Mouse (Mus musculus): ENCODE results near the gene Zbtb5. TPM values are rescaled to one million over a fixed set of nuclear protein-coding genes. Genes with fewer than 3 reads are reported as not detected.
"Not testable (repeated sequence)": the region's sequence is repeated elsewhere in the genome, so short reads cannot be mapped to it uniquely, and the experiment has no call there.

Gene Zbtb5
- total RNA-seq, 2 experiments from 2014 or later: 7.7 to 9.4 TPM

GRCm38 (mm10) chr4:45013537-45013936 is 1.3 kb upstream of the Zbtb5 start:
- no peak for ATAC-seq (replicated peaks; ENCODE audit: low FRiP score, poor library complexity, severe bottlenecking)

GRCm38 (mm10) chr4:45013031-45013431 is 819 bp upstream of the Zbtb5 start:
- no peak for ATAC-seq (replicated peaks; ENCODE audit: low FRiP score, poor library complexity, severe bottlenecking)

DNA sequence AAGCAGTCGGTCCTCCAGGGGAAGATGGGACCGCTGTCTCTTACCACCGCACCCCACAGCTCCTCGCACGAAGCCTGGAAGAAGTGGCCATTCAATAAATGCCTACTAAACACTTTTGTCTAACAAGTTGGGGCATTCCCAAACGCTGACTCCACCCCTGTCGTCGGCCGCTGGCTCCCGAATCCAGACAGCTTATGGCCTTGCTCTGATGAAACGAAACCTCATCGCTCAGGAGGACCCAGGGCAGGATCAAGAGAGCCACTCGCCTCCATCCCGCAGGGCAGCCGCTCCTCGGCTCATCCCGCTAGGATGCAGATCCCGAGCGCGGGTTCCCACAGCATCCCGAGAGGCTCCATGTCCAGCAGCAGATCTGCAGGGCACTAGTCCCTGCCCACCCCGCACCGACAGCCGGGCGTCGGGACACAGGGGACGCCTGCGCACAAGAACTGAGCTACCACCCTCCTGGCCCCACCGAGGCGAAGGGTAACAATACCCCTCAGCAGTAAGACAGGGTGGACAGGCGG is 569 bp downstream of the Zbtb5 start:
- ATAC-seq (replicated peaks; ENCODE audit: low FRiP score, poor library complexity, severe bottlenecking): peak; percentile 41

DNA sequence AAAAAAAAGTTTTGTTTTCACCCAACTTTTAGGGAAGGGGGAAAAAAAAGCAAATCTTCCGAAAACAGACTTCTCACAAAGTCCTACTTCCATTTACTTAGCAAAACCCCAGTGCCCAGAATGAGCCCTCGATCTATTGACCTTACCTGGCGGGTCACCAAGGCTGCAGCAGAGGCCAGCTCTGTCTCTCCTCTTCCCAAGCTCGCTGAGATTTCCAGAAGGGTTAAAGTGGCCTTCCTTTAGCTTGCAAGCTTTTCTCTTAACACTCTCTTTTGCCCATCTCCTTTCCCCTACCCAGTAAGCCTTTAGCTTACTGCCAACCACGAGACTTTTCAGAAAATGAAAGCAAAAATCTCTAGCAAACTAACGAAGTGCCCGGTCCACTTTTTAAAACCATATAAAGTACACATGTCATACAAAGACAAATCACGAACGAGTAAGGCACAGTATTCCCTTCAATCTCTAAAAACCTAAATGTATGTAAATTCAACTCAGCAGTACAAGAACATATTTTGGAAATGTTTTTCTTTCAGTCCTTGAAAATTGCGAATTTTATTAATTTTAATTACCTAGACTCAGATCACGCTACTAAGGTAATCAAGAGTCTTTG is 1.3 kb downstream of the Zbtb5 start:
- no peak for ATAC-seq (replicated peaks; ENCODE audit: low FRiP score, poor library complexity, severe bottlenecking)

GRCm38 (mm10) chr4:45005452-45005851 is 6.8 kb downstream of the Zbtb5 start:
- no peak for ATAC-seq (replicated peaks; ENCODE audit: low FRiP score, poor library complexity, severe bottlenecking)

DNA sequence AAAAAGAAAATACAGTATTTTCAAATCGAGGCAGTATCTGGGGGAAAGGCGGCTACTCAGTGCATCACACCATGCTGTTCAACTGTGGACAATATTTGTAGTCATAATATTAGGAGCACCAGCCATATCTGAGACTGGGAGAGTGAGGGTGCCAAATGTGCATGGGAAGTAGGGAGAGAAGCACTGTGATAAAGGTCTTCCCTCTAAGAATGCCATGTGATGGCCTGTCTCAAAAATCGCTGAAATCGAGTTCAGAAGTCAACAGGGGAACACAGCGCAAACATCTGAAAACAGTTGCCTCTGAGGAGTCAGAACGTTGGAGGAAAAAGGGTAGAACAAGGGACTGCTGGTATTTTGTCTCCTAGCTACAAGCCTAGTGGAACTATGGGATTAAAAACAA is 12.2 kb downstream of the Zbtb5 start:
- ATAC-seq (replicated peaks; ENCODE audit: low FRiP score, poor library complexity, severe bottlenecking): no peak

GRCm38 (mm10) chr4:44998071-44998470 is 14.1 kb downstream of the Zbtb5 start:
- no peak for ATAC-seq (replicated peaks; ENCODE audit: low FRiP score, poor library complexity, severe bottlenecking)

GRCm38 (mm10) chr4:44994776-44995175 is 17.4 kb downstream of the Zbtb5 start:
- ATAC-seq (replicated peaks; ENCODE audit: low FRiP score, poor library complexity, severe bottlenecking): no peak

DNA sequence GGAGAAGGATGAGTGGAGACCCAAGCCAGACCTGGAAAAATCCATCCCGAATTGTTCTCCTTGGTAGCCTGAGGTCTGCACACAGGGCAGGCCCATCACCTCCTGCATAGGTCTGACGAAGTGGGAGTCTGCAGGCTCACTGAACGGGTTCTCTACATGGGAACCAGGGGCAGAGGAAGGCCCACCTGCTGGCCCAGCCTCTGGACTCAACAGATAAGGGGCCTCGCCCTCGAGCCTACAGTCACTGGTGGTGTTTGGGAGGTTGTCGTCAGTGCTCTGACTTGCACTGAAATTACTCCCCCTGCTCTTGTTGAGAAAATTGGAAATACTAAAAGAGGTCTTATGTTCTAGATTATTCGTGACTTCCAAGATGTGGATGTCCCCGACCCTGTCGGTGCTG is 18.4 kb downstream of the Zbtb5 start:
- ATAC-seq (replicated peaks; ENCODE audit: low FRiP score, poor library complexity, severe bottlenecking): peak; percentile 95

DNA sequence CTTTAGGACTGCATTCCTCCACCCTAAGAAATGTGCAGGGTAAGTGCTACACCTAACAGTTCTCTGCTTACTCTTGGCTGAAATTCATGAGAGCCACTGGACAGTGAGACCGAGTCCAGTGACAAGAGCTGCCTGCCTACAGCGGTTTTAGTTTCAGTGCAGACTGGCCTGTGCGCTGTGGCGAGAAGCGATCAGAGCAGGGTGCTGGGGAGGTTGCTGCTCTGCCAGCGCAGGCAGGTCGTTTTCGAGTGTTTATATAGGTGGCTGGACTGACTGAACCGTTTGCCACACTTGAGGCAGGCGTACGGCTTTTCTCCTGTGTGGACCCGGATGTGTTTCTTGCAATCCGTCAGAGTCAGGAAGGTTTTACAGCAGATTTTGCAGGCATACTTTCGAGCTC is 19.0 kb downstream of the Zbtb5 start:
- not testable (repeated sequence) for ATAC-seq (replicated peaks; ENCODE audit: low FRiP score, poor library complexity, severe bottlenecking)

- not testable (repeated sequence) for ATAC-seq (replicated peaks; ENCODE audit: low FRiP score, poor library complexity, severe bottlenecking)
Measured at GRCm38 (mm10) chr4:44992330-44992729, 19.9 kb downstream of the Zbtb5 start.

GRCm38 (mm10) chr4:44990560-44990959 is 21.7 kb downstream of the Zbtb5 start:
- ATAC-seq (replicated peaks; ENCODE audit: low FRiP score, poor library complexity, severe bottlenecking): no peak

GRCm38 (mm10) chr4:44983131-44983740 is 29.0 kb downstream of the Zbtb5 start:
- no peak for ATAC-seq (replicated peaks; ENCODE audit: low FRiP score, poor library complexity, severe bottlenecking)

- ATAC-seq (replicated peaks; ENCODE audit: low FRiP score, poor library complexity, severe bottlenecking): no peak
Measured at GRCm38 (mm10) chr4:44982440-44983130, 29.6 kb downstream of the Zbtb5 start.

DNA sequence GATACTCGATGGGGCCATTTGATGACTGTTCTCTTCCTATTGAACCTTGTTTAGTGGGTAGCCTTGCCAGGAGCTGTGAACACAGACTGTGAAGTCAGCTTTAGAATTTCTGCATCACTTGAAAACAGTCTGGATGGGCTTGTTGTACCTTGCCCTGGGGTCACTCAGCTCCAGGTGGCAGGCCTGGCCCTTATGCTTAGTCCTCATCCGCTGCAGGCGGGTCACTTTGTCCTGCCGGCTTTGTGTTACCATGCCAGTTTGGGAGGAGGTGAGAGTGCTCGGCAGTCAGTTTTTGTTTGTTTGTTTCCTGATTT is 30.3 kb downstream of the Zbtb5 start:
- ATAC-seq (replicated peaks; ENCODE audit: low FRiP score, poor library complexity, severe bottlenecking): no peak

- peak; percentile 80 for ATAC-seq (replicated peaks; ENCODE audit: low FRiP score, poor library complexity, severe bottlenecking)
Measured at GRCm38 (mm10) chr4:44981280-44981973, 30.8 kb downstream of the Zbtb5 start, which contains the start of gene Grhpr. Grhpr (plus strand) TSS chr4:44981395.

- ATAC-seq (replicated peaks; ENCODE audit: low FRiP score, poor library complexity, severe bottlenecking): no peak
Measured at GRCm38 (mm10) chr4:44979794-44980338, 32.3 kb downstream of the Zbtb5 start.

DNA sequence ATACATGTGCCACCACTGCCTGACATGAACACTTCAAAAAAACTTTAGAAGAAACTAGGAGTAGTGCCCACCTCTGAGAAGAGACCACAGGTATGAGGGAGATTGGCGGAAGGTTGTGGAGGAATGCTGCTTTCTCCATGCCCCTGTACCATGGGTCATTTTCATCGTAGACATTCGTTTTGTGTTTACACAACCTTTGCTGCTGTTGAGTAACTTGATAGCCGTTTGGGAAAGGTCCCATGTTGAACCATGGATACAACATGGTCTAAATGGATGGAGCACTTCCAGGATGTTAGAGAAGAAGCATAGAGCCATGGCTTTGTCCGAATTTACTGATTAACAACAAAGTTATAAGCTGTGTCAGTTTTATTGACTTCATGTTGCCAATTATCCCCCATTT is 34.0 kb downstream of the Zbtb5 start:
- no peak for ATAC-seq (replicated peaks; ENCODE audit: low FRiP score, poor library complexity, severe bottlenecking)

- ATAC-seq (replicated peaks; ENCODE audit: low FRiP score, poor library complexity, severe bottlenecking): no peak
Measured at GRCm38 (mm10) chr4:44976921-44977710, 35.1 kb downstream of the Zbtb5 start.

Data from erythroblast, adult 5-6 weeks (primary cell).